ENCODE assay signal across 8 mouse cellular contexts in genomic region chr2:33615843-33616344, GRCm38 (mm10). TPM values are rescaled to one million over a fixed set of nuclear protein-coding genes. Genes with fewer than 3 reads are reported as not detected.
A peak's percentile ranks its signal among the peaks of the same experiment; 100 is the strongest.
DNase-seq lines count a peak whose midpoint lies in the region; ATAC-seq lines count a peak whose summit lies in the region.

No protein-coding gene starts in this region.

- H3K9ac ChIP-seq in kidney, embryonic 15.5 days = no peak overlapping the region
- no peak overlapping the region for H3K9ac ChIP-seq in embryonic facial prominence, embryonic 11.5 days (replicated peaks; ENCODE audit: low read length)
- H3K9ac ChIP-seq in intestine, embryonic 14.5 days (ENCODE audit: low read length) = no peak overlapping the region
- H3K9ac ChIP-seq in neural tube, embryonic 13.5 days = peak overlapping the region; percentile 63

- no peak for DNase-seq in kidney, postnatal 25 days
- DNase-seq in embryonic facial prominence, embryonic 11.5 days (ENCODE audit: low spot score) = no peak
- peak; percentile 61 for DNase-seq in intestine, embryonic 14.5 days (ENCODE audit: low spot score)
- DNase-seq in ovary, postnatal 36 days (ENCODE audit: low spot score) = no peak
- no peak for DNase-seq in spleen, postnatal 10 days (ENCODE audit: low spot score in 2 of 2)
- no peak for DNase-seq in MN1 (ENCODE audit: low spot score)

- peak; percentile 57 for ATAC-seq in kidney, embryonic 15.5 days (replicated peaks; ENCODE audit: low FRiP score)
- ATAC-seq in embryonic facial prominence, embryonic 11.5 days (replicated peaks; ENCODE audit: insufficient number of reproducible peaks, low FRiP score, low TSS enrichment, low read depth) = peak; percentile 49; the same call in 1 of the 2 replicates
- ATAC-seq in intestine, embryonic 14.5 days (replicated peaks; ENCODE audit: low FRiP score, low TSS enrichment, low read depth) = peak; percentile 51; the same call in 1 of the 2 replicates
- ATAC-seq in neural tube, embryonic 13.5 days (ENCODE audit: low read depth) = peak; percentile 55

- WGBS in kidney, embryonic 15.5 days = 5% methylated on average over 17 of the region's 17 CpGs
- 2% methylated on average over 17 of the region's 17 CpGs for WGBS in embryonic facial prominence, embryonic 11.5 days
- WGBS in intestine, embryonic 14.5 days = 8% methylated on average over 16 of the region's 17 CpGs
- WGBS in neural tube, embryonic 13.5 days = 2% methylated on average over 17 of the region's 17 CpGs

- peak overlapping the region; percentile 63 for H3K4me2 ChIP-seq in kidney, embryonic 15.5 days
- peak overlapping the region; percentile 79 for H3K4me2 ChIP-seq in embryonic facial prominence, embryonic 11.5 days (ENCODE audit: low read depth, low read length)
- H3K4me2 ChIP-seq in intestine, embryonic 14.5 days (ENCODE audit: low read length) = peak overlapping the region; percentile 58
- H3K4me2 ChIP-seq in neural tube, embryonic 13.5 days = peak overlapping the region; percentile 65

- H3K36me3 ChIP-seq in kidney, embryonic 15.5 days = no peaks in the 10 kb centered on the region
- no peaks in the 10 kb centered on the region for H3K36me3 ChIP-seq in embryonic facial prominence, embryonic 11.5 days (replicated peaks; ENCODE audit: control insufficient read depth, insufficient read depth, low read depth, low read length)
- no peaks in the 10 kb centered on the region for H3K36me3 ChIP-seq in intestine, embryonic 14.5 days (ENCODE audit: control insufficient read depth, insufficient read depth, low read length)
- H3K36me3 ChIP-seq in neural tube, embryonic 13.5 days = no peaks in the 10 kb centered on the region

- H3K4me1 ChIP-seq in kidney, embryonic 15.5 days = peaks cover 34% of the 10 kb centered on the region
- H3K4me1 ChIP-seq in embryonic facial prominence, embryonic 11.5 days (ENCODE audit: control insufficient read depth, insufficient read depth, low read length) = peaks cover 11% of the 10 kb centered on the region
- no peaks in the 10 kb centered on the region for H3K4me1 ChIP-seq in intestine, embryonic 14.5 days (replicated peaks; ENCODE audit: control insufficient read depth, insufficient read depth, low read length)
- peaks cover 95% of the 10 kb centered on the region for H3K4me1 ChIP-seq in neural tube, embryonic 13.5 days (replicated peaks)

- H3K4me3 ChIP-seq in kidney, embryonic 15.5 days (replicated peaks) = peak overlapping the region; percentile 40
- H3K4me3 ChIP-seq in embryonic facial prominence, embryonic 11.5 days (ENCODE audit: low read depth, low read length) = peak overlapping the region; percentile 33
- H3K4me3 ChIP-seq in intestine, embryonic 14.5 days (ENCODE audit: low read depth, low read length) = peak overlapping the region; percentile 35
- H3K4me3 ChIP-seq in neural tube, embryonic 13.5 days = peak overlapping the region; percentile 33

- H3K9me3 ChIP-seq in kidney, embryonic 15.5 days (replicated peaks) = no peaks in the 10 kb centered on the region
- H3K9me3 ChIP-seq in embryonic facial prominence, embryonic 11.5 days (replicated peaks; ENCODE audit: control insufficient read depth, low read length) = no peaks in the 10 kb centered on the region
- H3K9me3 ChIP-seq in intestine, embryonic 14.5 days (ENCODE audit: control insufficient read depth, low read length) = no peaks in the 10 kb centered on the region
- H3K9me3 ChIP-seq in neural tube, embryonic 13.5 days = no peaks in the 10 kb centered on the region

- no peak overlapping the region for H3K27ac ChIP-seq in kidney, embryonic 15.5 days
- H3K27ac ChIP-seq in embryonic facial prominence, embryonic 11.5 days (replicated peaks; ENCODE audit: low read depth, low read length) = no peak overlapping the region
- H3K27ac ChIP-seq in intestine, embryonic 14.5 days (ENCODE audit: low read depth) = no peak overlapping the region
- peak overlapping the region; percentile 96 for H3K27ac ChIP-seq in neural tube, embryonic 13.5 days (replicated peaks)

- peaks cover 92% of the 10 kb centered on the region for H3K27me3 ChIP-seq in kidney, embryonic 15.5 days
- peaks cover 39% of the 10 kb centered on the region for H3K27me3 ChIP-seq in embryonic facial prominence, embryonic 11.5 days (ENCODE audit: control insufficient read depth, insufficient read depth, low read length)
- peaks cover 73% of the 10 kb centered on the region for H3K27me3 ChIP-seq in intestine, embryonic 14.5 days (replicated peaks; ENCODE audit: control insufficient read depth, insufficient read depth, low read length)
- H3K27me3 ChIP-seq in neural tube, embryonic 13.5 days = peaks cover 93% of the 10 kb centered on the region

RNA-seq across cellular contexts. Expression of gene Lmx1b, which starts 24.4 kb away (rescaled TPM):
- 1.1 and 1.2 TPM in 2 replicates for polyA plus RNA-seq in kidney, embryonic 15.5 days (2015; fragmentation: Nextera tagmentation; extraction: Ambion mirVana)
- 1.2 TPM in 2 replicates for polyA plus RNA-seq in embryonic facial prominence, embryonic 11.5 days (2014; fragmentation: Nextera tagmentation; extraction: Ambion mirVana)
- polyA plus RNA-seq in intestine, embryonic 14.5 days (2014; fragmentation: Nextera tagmentation; extraction: Ambion mirVana) = 0.07 TPM in 1 of 2 replicates, not detected in the other
- 9.1 and 11.1 TPM in 2 replicates for polyA plus RNA-seq in neural tube, embryonic 13.5 days (2015; fragmentation: Nextera tagmentation; extraction: Ambion mirVana)
